Mouse (Mus musculus) limb, embryonic 11.5 days (tissue): ENCODE data around the gene Stxbp1. TPM values are rescaled to one million over a fixed set of nuclear protein-coding genes. Genes with fewer than 3 reads are reported as not detected.
A peak's percentile ranks its signal among the peaks of the same experiment; 100 is the strongest.

Experiments used
- ATAC-seq: fragments of 200-750 bp; cut with Nextera tagmentation; 2 replicates; pipeline ENCODE4 v1.8.0; 2017; ENCODE audit warnings: low read depth; ENCODE audit not compliant: insufficient number of reproducible peaks, low FRiP score, low TSS enrichment
- DNase-seq: peaks from one replicate; pipeline ENCODE4 v3.0.0-alpha.2; 2015; ENCODE audit warnings: low spot score
- H3K27ac ChIP-seq: fragments of 300-500 bp; sonication (generic); replicated peaks from 2 replicates; pipeline ENCODE4 v1.5.1; 2014; ENCODE audit warnings: low read depth, mild to moderate bottlenecking, low read length
- H3K27me3 ChIP-seq: fragments of 300-500 bp; sonication (generic); 2 replicates; pipeline ENCODE4 v1.6.1; 2014; ENCODE audit warnings: mild to moderate bottlenecking, low read length, mixed read lengths; ENCODE audit not compliant: control insufficient read depth, insufficient read depth
- H3K36me3 ChIP-seq: fragments of 300-500 bp; sonication (generic); 2 replicates; pipeline ENCODE4 v1.6.1; 2014; ENCODE audit warnings: mild to moderate bottlenecking, low read length, moderate library complexity, mixed read lengths; ENCODE audit not compliant: control insufficient read depth, insufficient read depth
- H3K4me1 ChIP-seq: fragments of 300-500 bp; sonication (generic); 2 replicates; pipeline ENCODE4 v1.6.1; 2014; ENCODE audit warnings: low read length, mixed read lengths; ENCODE audit not compliant: control insufficient read depth, insufficient read depth
- H3K4me2 ChIP-seq: fragments of 300-500 bp; sonication (generic); 2 replicates; pipeline ENCODE4 v1.6.1; 2014; ENCODE audit warnings: low read depth, mild to moderate bottlenecking, moderate library complexity; ENCODE audit not compliant: severe bottlenecking
- H3K4me3 ChIP-seq: fragments of 300-500 bp; sonication (generic); 2 replicates; pipeline ENCODE4 v1.5.1; 2014; ENCODE audit warnings: low read depth, low read length
- H3K9ac ChIP-seq: fragments of 300-500 bp; sonication (generic); 2 replicates; pipeline ENCODE4 v1.6.1; 2014; ENCODE audit warnings: mild to moderate bottlenecking, low read length
- H3K9me3 ChIP-seq: fragments of 300-500 bp; sonication (generic); 2 replicates; pipeline ENCODE4 v1.6.1; 2016; ENCODE audit warnings: low read length; ENCODE audit not compliant: control insufficient read depth
- WGBS: fragments of 180-500 bp; shearing (Covaris S2); extraction: QIAGEN DNeasy Blood & Tissue Kit; methylation state at CpG from one replicate; pipeline ENCODE4 v1.1.7; 2014; 5-methylcytosine and 5-hydroxymethylcytosine counted together
- polyA plus RNA-seq: library from polyadenylated mRNA; unstranded; fragments of >200 nt; fragmentation: Nextera tagmentation; extraction: Ambion mirVana; gene quantifications from 2 replicates; pipeline ENCODE4 v1.2.1, GENCODE M21; 2014

The Stxbp1 gene
- polyA plus RNA-seq, result 15.2 and 17.7 TPM in 2 replicates

- no peaks in the 10 kb centered on the region for H3K9me3 ChIP-seq
- DNase-seq (peak; percentile 91), ATAC-seq (peak; percentile 89)
- WGBS, result under 1% methylated on average over 59 of the region's 78 CpGs
- peak within 1 kb of the TSS; percentile 79 for H3K4me2 ChIP-seq
- no peaks in the 10 kb centered on the region for H3K36me3 ChIP-seq
- H3K27ac ChIP-seq, result no peak within 1 kb of the TSS; the same call in 1 of the 2 replicates
- H3K9ac ChIP-seq, result peak within 1 kb of the TSS; percentile 64
- H3K4me3 ChIP-seq, result peak within 1 kb of the TSS; percentile 49
- H3K27me3 ChIP-seq, result no peaks in the 10 kb centered on the region
- H3K4me1 ChIP-seq, result 0 out of 2 replicates have a peak, but pooled peaks cover 4% of the 10 kb centered on the region
Measured at GRCm38 (mm10) chr2:32846805-32847467, at the start of gene Stxbp1. TSS of gene Stxbp1 (minus strand) at chr2:32847245.

- no peaks in the 10 kb centered on the region for H3K9me3 ChIP-seq
- WGBS, result 61% methylated on average over 10 of the region's 10 CpGs
- no peaks in the 10 kb centered on the region for H3K36me3 ChIP-seq
- DNase-seq (no peak), ATAC-seq (no peak)
- H3K27ac ChIP-seq, result no peak overlapping the region; the same call in 1 of the 2 replicates
- no peak overlapping the region for H3K4me3 ChIP-seq
- H3K4me1 ChIP-seq, result peaks cover 24% of the 10 kb centered on the region
- H3K9ac ChIP-seq, result no peak overlapping the region
- H3K27me3 ChIP-seq, result no peaks in the 10 kb centered on the region
- H3K4me2 ChIP-seq, result no peak overlapping the region
Measured at GRCm38 (mm10) chr2:32896507-32897147, 49.6 kb upstream of the Stxbp1 start.

GRCm38 (mm10) chr2:32895606-32896106 is 48.6 kb upstream of the Stxbp1 start:
- 54% methylated on average over 8 of the region's 8 CpGs for WGBS
- Histone ChIP-seq H3K27ac (no peak overlapping the region), H3K9me3 (no peaks in the 10 kb centered on the region), H3K9ac (no peak overlapping the region), H3K4me1 (peaks cover 24% of the 10 kb centered on the region), H3K36me3 (no peaks in the 10 kb centered on the region), H3K27me3 (no peaks in the 10 kb centered on the region), H3K4me2 (no peak overlapping the region), H3K4me3 (no peak overlapping the region)
- no peak for ATAC-seq
- no peak for DNase-seq

- no peaks in the 10 kb centered on the region for H3K27me3 ChIP-seq
- no peak overlapping the region for H3K4me3 ChIP-seq
- H3K27ac ChIP-seq, result no peak overlapping the region
- no peak for DNase-seq
- H3K9ac ChIP-seq, result no peak overlapping the region
- no peaks in the 10 kb centered on the region for H3K36me3 ChIP-seq
- H3K4me2 ChIP-seq, result no peak overlapping the region
- WGBS, result 71% methylated on average over 2 of the region's 2 CpGs
- H3K9me3 ChIP-seq, result no peaks in the 10 kb centered on the region
- no peak for ATAC-seq
- H3K4me1 ChIP-seq, result peaks cover 32% of the 10 kb centered on the region
Measured at GRCm38 (mm10) chr2:32894097-32894496, 47.1 kb upstream of the Stxbp1 start.

- H3K4me1 ChIP-seq, result peaks cover 39% of the 10 kb centered on the region
- WGBS, result 95% methylated on average over 14 of the region's 14 CpGs
Measured at GRCm38 (mm10) chr2:32892490-32892889, 45.4 kb upstream of the Stxbp1 start.

GRCm38 (mm10) chr2:32891278-32891677 is 44.2 kb upstream of the Stxbp1 start:
- DNase-seq (no peak), ATAC-seq (no peak)
- no peaks in the 10 kb centered on the region for H3K27me3 ChIP-seq
- H3K4me3 ChIP-seq, result no peak overlapping the region
- no peaks in the 10 kb centered on the region for H3K9me3 ChIP-seq
- no peak overlapping the region; the same call in 1 of the 2 replicates for H3K9ac ChIP-seq
- no peak overlapping the region for H3K4me2 ChIP-seq
- peaks cover 36% of the 10 kb centered on the region for H3K4me1 ChIP-seq
- WGBS, result 74% methylated on average over 9 of the region's 9 CpGs
- no peaks in the 10 kb centered on the region for H3K36me3 ChIP-seq
- H3K27ac ChIP-seq, result no peak overlapping the region

More at GRCm38 (mm10) chr2:32892490-32892889, 45.4 kb upstream of the Stxbp1 start:
- Histone ChIP-seq H3K9ac (no peak overlapping the region), H3K36me3 (no peaks in the 10 kb centered on the region), H3K27ac (no peak overlapping the region), H3K4me3 (no peak overlapping the region), H3K27me3 (no peaks in the 10 kb centered on the region), H3K9me3 (no peaks in the 10 kb centered on the region), H3K4me2 (no peak overlapping the region)
- DNase-seq (no peak), ATAC-seq (no peak)

GRCm38 (mm10) chr2:32890280-32890679 is 43.2 kb upstream of the Stxbp1 start:
- H3K9ac ChIP-seq, result no peak overlapping the region
- ATAC-seq, result no peak
- H3K4me3 ChIP-seq, result no peak overlapping the region
- H3K36me3 ChIP-seq, result no peaks in the 10 kb centered on the region
- H3K27me3 ChIP-seq, result no peaks in the 10 kb centered on the region
- no peak for DNase-seq
- H3K4me2 ChIP-seq, result no peak overlapping the region
- H3K9me3 ChIP-seq, result no peaks in the 10 kb centered on the region
- H3K4me1 ChIP-seq, result peaks cover 26% of the 10 kb centered on the region
- no peak overlapping the region for H3K27ac ChIP-seq
- 84% methylated on average over 3 of the region's 3 CpGs for WGBS

GRCm38 (mm10) chr2:32888551-32888950 is 41.5 kb upstream of the Stxbp1 start:
- Histone ChIP-seq H3K4me2 (peak overlapping the region; percentile 20; the same call in 1 of the 2 replicates), H3K36me3 (no peaks in the 10 kb centered on the region), H3K9ac (peak overlapping the region; percentile 32; the same call in 1 of the 2 replicates), H3K27me3 (no peaks in the 10 kb centered on the region), H3K27ac (peak overlapping the region; percentile 91), H3K4me1 (peaks cover 40% of the 10 kb centered on the region), H3K4me3 (no peak overlapping the region), H3K9me3 (no peaks in the 10 kb centered on the region)
- DNase-seq, result no peak
- peak; percentile 65 for ATAC-seq
- WGBS, result 10% methylated on average over 3 of the region's 3 CpGs
